Mouse (Mus musculus): Measurements from ENCODE around the gene Sox12.
"Not testable (repeated sequence)": the region's sequence is repeated elsewhere in the genome, so short reads cannot be mapped to it uniquely, and the experiment has no call there.

Gene Sox12

DNA sequence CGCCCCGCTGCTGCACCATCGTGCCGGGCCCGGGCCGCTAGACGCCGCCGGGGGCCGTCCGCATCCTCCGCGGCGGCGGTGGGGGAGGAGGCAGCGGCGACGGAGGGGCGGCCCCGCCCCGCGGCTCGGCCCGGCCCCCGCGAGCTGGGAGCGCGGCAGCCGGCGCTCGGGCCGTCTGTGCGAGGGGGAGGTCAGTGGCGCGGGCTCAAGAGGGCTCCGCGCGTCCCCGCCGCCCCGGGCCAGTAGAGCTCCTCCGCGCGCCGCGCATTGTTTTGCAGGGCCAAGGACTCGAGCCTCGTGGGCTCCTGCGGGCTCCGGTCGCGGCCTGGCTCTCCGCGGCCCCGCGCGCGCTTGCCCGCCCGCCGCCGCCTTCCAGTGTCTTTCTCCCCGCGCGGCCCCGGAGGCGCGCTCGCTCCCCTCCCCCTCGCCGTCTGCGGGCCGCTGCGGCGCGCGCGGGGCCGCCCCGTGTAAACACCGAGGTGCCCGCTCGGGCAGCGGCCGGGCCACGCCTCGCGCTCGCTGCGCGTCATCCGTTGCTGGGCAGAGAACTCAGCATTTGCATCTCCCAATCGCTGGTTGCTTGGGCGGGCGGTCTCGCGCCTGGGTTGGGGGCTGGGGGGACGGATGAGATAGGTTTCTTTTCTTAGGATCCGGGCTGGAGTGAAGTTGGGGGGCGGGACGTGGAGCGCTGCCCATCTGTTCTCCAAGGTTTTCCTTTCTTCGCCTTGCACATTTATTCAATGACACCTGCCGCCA lies at the start of gene Sox12:
TSS of gene Sox12 (minus strand) at position 384 of the 756 bp plus-strand sequence.
- peak; percentile 95 for DNase-seq (ENCODE audit: low read depth)

GRCm38 (mm10) chr2:152447461-152447860 lies 49.6 kb upstream of the Sox12 start:
- no peak for DNase-seq (ENCODE audit: low read depth)

GRCm38 (mm10) chr2:152446642-152447041 lies 48.8 kb upstream of the Sox12 start:
- DNase-seq (ENCODE audit: low read depth), result no peak

GRCm38 (mm10) chr2:152443281-152443680 lies 45.4 kb upstream of the Sox12 start:
- no peak for DNase-seq (ENCODE audit: low read depth)

DNA sequence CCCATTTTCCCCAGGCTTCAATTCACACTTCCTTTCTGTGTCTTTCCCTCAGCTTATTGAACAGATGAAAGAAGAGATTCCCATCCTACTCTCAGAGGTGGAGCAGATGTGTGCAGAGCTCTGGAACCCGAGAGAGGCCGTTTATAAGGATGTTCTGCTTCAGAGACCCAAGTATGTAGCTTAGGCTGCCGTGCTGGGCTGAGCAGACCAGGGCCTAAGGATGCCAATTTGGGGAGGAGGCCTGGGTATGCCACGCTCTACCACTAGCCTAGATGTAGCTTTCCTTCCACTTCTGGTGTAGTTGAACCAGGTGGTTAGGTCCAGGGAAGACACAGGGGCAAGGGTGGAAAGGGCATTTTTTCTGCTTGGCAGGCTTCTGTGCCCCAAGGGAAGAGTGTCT lies 44.5 kb upstream of the Sox12 start:
- DNase-seq (ENCODE audit: low read depth), result no peak

DNA sequence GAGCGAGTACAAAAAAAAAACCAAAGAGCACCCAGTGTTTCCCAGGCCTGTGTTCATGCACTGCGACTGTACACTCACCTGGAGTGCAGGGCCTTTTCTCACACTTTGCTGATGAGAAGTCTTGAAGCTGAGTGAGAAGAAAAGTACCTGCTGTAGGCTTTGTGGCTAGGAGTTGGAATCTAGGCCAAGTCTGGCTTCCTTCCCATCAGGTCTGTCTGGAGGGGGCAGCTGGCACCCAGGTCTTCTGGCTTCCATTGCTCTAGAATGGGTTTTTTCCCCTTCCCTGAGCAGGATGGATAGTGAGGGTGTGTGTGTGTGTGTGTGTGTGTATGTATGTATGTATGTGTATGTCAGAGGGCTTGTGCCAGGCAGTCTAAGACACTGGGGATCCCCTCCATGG lies 42.0 kb upstream of the Sox12 start:
- DNase-seq (ENCODE audit: low read depth), result no peak

GRCm38 (mm10) chr2:152438963-152439362 lies 41.1 kb upstream of the Sox12 start:
- no peak for DNase-seq (ENCODE audit: low read depth)

DNA sequence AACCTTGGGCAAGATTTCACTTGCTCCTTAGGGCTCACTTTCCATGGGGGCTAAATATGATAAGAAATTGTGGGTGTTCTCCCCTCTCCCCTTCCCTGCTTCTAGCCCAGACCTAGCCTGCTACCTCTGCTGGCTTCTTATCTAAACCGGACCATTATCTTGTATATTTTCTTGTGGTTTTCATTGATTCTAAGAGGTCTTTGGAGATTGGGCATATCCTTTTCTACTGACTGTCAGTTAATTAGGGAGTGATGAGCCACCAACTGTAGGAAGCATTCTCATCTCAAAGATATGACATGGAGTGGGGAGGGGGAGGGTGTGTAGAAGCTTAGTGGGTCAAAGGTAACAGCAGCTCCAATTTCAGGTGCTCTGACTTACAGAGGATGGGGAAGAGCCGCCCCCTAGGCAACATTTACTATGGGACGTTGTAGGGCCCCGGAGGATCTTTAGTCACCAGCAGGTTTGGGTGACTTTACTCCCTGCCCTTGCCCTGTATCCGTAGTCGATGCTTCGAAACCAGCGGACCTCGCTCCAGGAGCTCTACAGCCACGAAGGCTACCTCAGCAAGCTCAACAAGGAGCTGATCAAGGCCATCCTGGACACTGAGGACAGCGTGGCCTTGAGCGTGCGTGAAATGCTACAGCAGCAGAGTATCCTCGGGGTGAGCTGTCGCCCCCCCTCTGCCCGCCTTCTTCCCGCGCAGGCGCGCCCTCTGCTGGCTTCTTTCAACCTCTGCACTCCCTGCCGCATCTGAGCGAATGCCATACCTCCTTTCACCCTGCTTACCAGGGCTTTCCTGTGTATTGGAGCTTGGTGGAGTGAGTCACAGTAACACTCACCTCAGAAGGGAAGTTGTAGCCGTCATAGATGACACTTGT lies 39.4 kb upstream of the Sox12 start:
- peak; percentile 83 for DNase-seq (ENCODE audit: low read depth)

DNA sequence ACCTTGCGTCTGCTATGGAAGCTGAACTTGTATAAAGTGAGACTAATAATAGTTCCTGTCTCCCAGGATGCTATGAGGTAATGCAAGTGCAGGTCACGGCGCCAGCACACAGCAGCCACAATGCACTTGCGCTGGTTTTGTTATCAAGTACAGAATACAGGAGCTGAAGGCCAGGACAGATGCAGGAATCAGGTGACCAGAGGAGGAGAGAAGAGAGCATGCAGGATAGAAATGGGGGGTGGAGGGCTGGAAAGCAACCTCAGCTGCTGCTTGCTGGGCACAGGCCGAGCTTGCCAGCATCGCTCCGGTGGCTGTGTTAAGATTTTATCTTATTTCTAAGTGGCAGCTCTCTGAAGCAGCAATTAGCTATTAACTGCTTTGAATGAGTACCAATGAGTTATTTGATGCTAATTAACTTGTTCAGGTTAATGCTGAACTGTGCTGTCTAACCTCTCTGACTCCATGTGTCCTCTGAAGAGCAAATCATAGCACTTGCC lies 38.6 kb upstream of the Sox12 start:
- DNase-seq (ENCODE audit: low read depth), result no peak

DNA sequence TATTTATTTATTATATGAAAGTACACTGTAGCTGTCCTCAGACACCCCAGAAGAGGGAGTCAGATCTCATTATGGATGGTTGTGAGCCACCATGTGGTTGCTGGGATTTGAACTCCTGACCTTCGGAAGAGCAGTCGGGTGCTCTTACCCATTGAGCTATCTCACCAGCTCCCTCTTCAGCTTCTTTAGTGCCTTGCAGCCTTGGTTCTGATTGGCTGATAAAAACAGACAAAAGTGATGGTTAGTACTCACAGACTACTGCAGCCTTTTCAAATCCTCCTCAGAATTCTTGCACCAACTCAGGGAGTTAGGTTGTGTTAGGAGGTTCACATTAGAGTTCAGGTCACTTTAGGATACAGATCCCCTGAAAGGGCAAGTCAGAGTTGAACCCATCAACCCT lies 30.6 kb upstream of the Sox12 start:
- not testable (repeated sequence) for DNase-seq (ENCODE audit: low read depth)

DNA sequence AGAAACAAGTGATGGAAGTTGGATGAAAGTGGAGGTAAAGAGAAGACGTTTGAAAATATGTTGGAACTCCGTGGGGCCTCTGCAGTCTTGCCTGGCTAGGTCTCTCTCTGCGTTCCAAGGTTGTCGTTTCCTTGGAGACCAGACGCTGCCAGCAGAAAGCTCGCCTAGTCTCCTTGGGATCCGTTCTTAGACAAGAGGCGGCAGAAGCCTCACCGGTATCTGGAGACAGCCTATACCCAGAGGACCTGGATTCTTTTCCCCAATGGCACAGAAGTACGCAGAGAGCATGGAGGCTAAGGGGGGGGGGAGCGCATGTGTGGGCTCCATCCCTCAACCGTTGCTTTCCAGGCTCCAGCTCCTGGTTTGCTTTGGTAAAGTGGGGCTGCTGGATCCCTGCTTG lies 29.6 kb upstream of the Sox12 start:
- no peak for DNase-seq (ENCODE audit: low read depth)

GRCm38 (mm10) chr2:152415786-152416185 lies 17.9 kb upstream of the Sox12 start:
- no peak for DNase-seq (ENCODE audit: low read depth)

GRCm38 (mm10) chr2:152415287-152415686 lies 17.4 kb upstream of the Sox12 start, which contains the start of gene 6820408C15Rik:
Gene 6820408C15Rik, plus strand, starts transcription at chr2:152415587.
- DNase-seq (ENCODE audit: low read depth), result no peak

GRCm38 (mm10) chr2:152414591-152415165 lies 16.8 kb upstream of the Sox12 start, which contains the start of gene Zcchc3:
Gene Zcchc3, minus strand, starts transcription at chr2:152415027.
- DNase-seq (ENCODE audit: low read depth), result peak; percentile 51

DNA sequence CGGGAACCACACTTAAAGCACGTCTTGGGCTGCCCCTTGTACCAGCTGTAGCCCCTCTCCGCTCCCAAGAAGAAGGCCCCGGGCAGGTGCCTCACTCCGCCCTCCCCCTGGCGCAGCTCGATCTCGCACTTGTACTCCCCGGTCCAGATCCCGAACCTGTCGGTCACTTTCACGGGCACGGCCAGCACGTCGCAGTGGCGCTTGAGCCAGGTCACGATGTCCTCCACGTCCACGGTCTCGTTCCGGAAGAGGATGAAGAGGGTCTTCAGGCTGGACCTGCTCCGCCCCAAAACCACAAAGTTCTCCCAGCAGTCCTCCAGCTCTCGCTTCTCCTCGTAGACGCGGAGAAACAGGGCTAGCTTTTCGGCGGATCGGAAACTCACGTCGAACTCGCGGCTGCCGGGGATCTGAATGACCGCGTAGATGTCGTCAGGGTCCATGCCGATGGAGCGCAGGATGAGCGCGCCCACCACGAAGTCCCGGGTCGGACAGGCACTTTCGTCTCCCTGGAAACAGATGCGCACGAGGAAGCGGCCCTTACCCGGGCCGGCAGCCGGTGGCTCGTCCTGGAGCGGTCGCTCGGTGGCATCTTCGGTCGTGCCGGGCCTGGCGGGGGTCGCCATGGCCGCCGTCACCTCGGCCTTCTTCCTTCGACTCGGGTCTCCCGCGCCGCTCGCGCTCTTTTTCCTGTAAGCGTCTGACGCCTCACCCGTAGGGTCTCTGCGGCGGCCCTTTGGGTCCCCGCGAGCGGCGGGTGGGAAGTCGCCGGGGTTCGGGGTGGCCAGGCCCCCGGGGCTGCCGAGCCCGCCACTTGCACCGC lies 16.1 kb upstream of the Sox12 start:
- DNase-seq (ENCODE audit: low read depth), result peak; percentile 26

DNA sequence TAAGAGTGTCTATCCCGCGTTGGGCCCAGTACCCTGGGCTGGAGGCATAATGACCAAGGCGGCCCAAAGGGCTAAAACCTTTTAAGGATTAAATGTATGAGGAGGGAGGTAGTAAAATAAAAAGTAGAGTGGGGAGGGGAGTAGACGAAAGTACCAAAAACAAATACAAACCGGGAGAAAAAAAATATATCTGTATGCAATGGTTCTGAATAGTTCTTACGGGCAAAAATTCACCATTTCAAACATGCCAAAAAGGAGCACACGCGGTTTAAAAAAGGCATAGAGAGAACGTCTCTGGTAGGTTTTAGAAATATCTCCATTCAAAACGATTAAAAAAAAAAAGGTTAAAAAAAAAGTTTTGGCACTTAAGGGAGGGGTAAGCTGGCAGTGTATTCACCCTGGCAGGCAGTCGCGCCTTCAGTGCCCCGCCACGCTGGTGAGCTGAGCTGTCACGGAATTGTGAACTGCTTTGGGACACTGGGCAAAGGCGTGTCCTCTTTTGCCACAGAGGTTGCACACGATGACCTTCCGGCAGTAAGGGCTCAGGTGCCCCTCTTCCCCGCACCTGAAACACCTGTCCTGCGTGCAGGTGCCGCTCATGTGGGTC lies 15.4 kb upstream of the Sox12 start:
- no peak for DNase-seq (ENCODE audit: low read depth)

- DNase-seq (ENCODE audit: low read depth), result no peak
Measured at GRCm38 (mm10) chr2:152412526-152413157, 14.8 kb upstream of the Sox12 start.

DNA sequence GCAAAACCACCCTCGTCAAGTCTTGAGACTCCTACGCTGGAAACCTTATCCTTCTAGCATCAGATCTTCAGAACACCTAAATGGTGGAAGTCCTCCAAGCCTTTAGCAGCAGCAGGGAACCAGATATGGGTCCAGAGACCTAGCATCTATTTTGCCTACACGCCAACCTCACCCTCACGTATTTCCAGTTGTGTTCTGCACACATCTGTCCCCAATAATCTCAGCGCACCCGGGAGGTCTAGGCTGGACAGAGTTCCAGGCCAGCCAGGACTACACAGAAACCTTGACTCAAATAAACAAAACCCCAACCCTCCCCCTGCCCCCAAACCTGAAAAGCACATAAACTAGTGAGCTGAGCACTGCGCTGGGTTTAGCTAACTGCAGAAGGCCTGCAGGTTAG lies 13.6 kb upstream of the Sox12 start:
- DNase-seq (ENCODE audit: low read depth), result no peak

- no peak for DNase-seq (ENCODE audit: low read depth)
Measured at GRCm38 (mm10) chr2:152410971-152411371, 13.1 kb upstream of the Sox12 start.

GRCm38 (mm10) chr2:152409781-152410180 lies 11.9 kb upstream of the Sox12 start:
- DNase-seq (ENCODE audit: low read depth), result no peak

DNA sequence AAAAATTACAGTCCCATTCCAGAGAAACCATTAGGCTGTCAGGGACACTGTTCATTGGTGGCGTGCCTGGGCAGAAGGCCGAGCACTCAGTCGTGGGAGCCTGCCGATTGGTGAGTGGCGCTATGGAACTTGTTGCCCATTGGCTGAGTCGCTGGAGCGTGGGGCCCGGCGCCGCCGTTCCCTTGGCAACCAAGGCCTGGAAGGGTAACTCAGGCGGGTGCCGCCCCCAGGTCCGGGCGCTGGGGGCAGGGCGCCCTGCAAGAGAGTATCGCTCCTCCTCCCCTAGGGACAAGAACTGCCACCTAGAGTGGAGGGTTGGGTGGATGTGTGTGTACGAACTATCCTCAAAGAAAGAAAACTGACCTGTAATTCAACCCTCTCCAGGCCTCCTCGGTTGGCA lies 8.3 kb upstream of the Sox12 start:
- peak; percentile 75 for DNase-seq (ENCODE audit: low read depth)

All from naive thymus-derived CD4-positive, alpha-beta T cell, adult 2 months (primary cell).